Mouse (Mus musculus) heart, postnatal 0 days (tissue): ENCODE measurements at regions not wholly inside any gene's neighbourhood (a gene's known extent, or its start where the extent isn't known, plus 50 kb on each side); places are given as distances from the start of the nearest gene placed in this dataset.

Experiments used
- ATAC-seq: fragments of 200-750 bp; cut with Nextera tagmentation; 2 replicates; pipeline ENCODE4 v1.8.0; 2017; ENCODE audit warnings: low read depth, moderate number of reproducible peaks, moderate library complexity; ENCODE audit not compliant: insufficient read depth
- DNase-seq: peaks from one replicate; pipeline ENCODE4 v3.0.0-alpha.2; 2016; ENCODE audit warnings: low spot score
- H3K27ac ChIP-seq: fragments of 300-500 bp; sonication (generic); 2 replicates; pipeline ENCODE4 v1.5.1; 2014; ENCODE audit warnings: low read depth, mild to moderate bottlenecking
- H3K27me3 ChIP-seq: fragments of 300-500 bp; sonication (generic); 2 replicates; pipeline ENCODE4 v1.6.1; 2014; ENCODE audit warnings: low read length, mixed read lengths; ENCODE audit not compliant: control insufficient read depth, insufficient read depth
- H3K36me3 ChIP-seq: fragments of 300-500 bp; sonication (generic); replicated peaks from 2 replicates; pipeline ENCODE4 v1.6.1; 2014; ENCODE audit warnings: low read length, mixed read lengths; ENCODE audit not compliant: control insufficient read depth, insufficient read depth
- H3K4me1 ChIP-seq: fragments of 300-500 bp; sonication (generic); 2 replicates; pipeline ENCODE4 v1.6.1; 2014; ENCODE audit warnings: antibody characterized with exemption; ENCODE audit not compliant: control insufficient read depth, insufficient read depth
- H3K4me2 ChIP-seq: fragments of 300-500 bp; sonication (generic); 2 replicates; pipeline ENCODE4 v1.6.1; 2014; ENCODE audit warnings: low read depth, mild to moderate bottlenecking, low read length, moderate library complexity
- H3K4me3 ChIP-seq: fragments of 300-500 bp; sonication (generic); 2 replicates; pipeline ENCODE4 v1.5.1; 2014; ENCODE audit warnings: low read depth, low read length
- H3K9ac ChIP-seq: fragments of 300-500 bp; sonication (generic); replicated peaks from 2 replicates; pipeline ENCODE4 v1.6.1; 2014; ENCODE audit warnings: low read depth, low read length, mixed read lengths
- H3K9me3 ChIP-seq: fragments of 300-500 bp; sonication (generic); replicated peaks from 2 replicates; pipeline ENCODE4 v1.6.1; 2016; ENCODE audit warnings: low read length; ENCODE audit not compliant: control insufficient read depth
- CTCF ChIP-seq: IDR thresholded peaks from 2 replicates; pipeline ENCODE4 v1.5.1; 2016; ENCODE audit warnings: antibody characterized with exemption, control low read depth, low read depth
- EP300 ChIP-seq: IDR thresholded peaks from 2 replicates; pipeline ENCODE4 v1.6.1; 2016; ENCODE audit warnings: antibody characterized with exemption, low read depth
- WGBS: fragments of 180-500 bp; shearing (Covaris S2); extraction: QIAGEN DNeasy Blood & Tissue Kit; methylation state at CpG from one replicate; pipeline ENCODE4 v1.1.7; 2014; 5-methylcytosine and 5-hydroxymethylcytosine counted together

DNA sequence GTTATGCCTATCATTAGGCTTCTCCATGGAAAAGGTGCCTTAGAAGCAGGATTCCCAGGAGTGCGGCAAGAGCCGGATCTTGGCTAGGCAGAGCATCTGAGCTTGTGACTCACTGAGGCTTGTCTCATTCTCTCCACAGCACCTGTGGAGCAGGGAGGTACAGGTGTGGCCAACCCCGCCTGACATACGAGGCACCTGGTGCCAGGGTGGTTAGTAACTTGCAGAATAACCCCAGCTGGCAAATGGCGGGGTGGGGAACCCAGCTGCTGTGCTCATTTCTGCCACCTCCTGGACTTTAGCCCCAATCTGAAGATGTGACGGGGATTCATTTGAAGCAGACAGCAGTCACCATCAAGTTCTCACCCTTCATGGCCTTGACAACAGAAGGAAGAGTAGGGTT lies 96.2 kb downstream of the Pdgfra start:
- ATAC-seq (no peak), DNase-seq (no peak)
- Histone ChIP-seq H3K27me3 (0 out of 2 replicates have a peak, but pooled peaks cover 3% of the 10 kb centered on the region), H3K36me3 (no peaks in the 10 kb centered on the region), H3K9ac (no peak overlapping the region), H3K4me3 (no peak overlapping the region), H3K4me1 (no peaks in the 10 kb centered on the region), H3K9me3 (no peaks in the 10 kb centered on the region), H3K27ac (no peak overlapping the region), H3K4me2 (no peak overlapping the region)
- 83% methylated on average over 6 of the region's 6 CpGs for WGBS
- no peak for TF ChIP-seq EP300
- no peak for TF ChIP-seq CTCF

DNA sequence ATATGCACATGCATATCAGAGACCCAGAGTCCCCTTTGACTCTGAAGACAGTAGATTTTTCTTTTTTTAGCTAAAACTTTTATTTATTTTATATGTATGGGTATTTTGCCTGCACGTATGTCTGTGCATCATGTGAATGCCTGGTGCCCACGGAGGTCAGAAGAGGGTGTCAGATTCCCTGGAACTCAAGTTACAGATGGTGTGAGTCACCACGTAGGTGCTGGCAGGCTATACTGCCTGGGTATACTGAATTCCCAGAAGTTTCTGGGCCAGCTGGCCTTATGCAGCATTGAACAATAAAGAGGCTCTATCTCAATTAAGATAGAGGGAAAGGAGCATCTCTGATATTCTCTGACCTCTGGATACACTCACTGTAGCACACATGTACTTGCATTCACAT lies 97.6 kb downstream of the Pdgfra start:
- Histone ChIP-seq H3K4me2 (no peak overlapping the region), H3K27ac (no peak overlapping the region), H3K36me3 (no peaks in the 10 kb centered on the region), H3K9ac (no peak overlapping the region), H3K9me3 (no peaks in the 10 kb centered on the region), H3K4me1 (no peaks in the 10 kb centered on the region), H3K4me3 (no peak overlapping the region), H3K27me3 (0 out of 2 replicates have a peak, but pooled peaks cover 3% of the 10 kb centered on the region)
- 69% methylated on average over 3 of the region's 3 CpGs for WGBS
- no peak for DNase-seq
- no peak for TF ChIP-seq EP300
- TF ChIP-seq CTCF: no peak
- no peak for ATAC-seq

GRCm38 (mm10) chr5:75253349-75253748 lies 101.3 kb downstream of the Pdgfra start:
- H3K27ac ChIP-seq: no peak overlapping the region
- TF ChIP-seq CTCF (no peak), EP300 (no peak)
- no peaks in the 10 kb centered on the region for H3K4me1 ChIP-seq
- no peak for DNase-seq
- no peak overlapping the region for H3K9ac ChIP-seq
- no peak for ATAC-seq
- no peaks in the 10 kb centered on the region for H3K36me3 ChIP-seq
- H3K9me3 ChIP-seq: no peaks in the 10 kb centered on the region
- no peak overlapping the region for H3K4me3 ChIP-seq
- 43% methylated on average over 7 of the region's 7 CpGs for WGBS
- no peaks in the 10 kb centered on the region for H3K27me3 ChIP-seq
- H3K4me2 ChIP-seq: no peak overlapping the region

- no peak for TF ChIP-seq EP300
- no peak for TF ChIP-seq CTCF
- no peaks in the 10 kb centered on the region for H3K9me3 ChIP-seq
- H3K9ac ChIP-seq: no peak overlapping the region
- H3K4me1 ChIP-seq: no peaks in the 10 kb centered on the region
- no peak for ATAC-seq
- H3K27ac ChIP-seq: no peak overlapping the region
- WGBS: 78% methylated on average over 5 of the region's 5 CpGs
- no peak overlapping the region for H3K4me2 ChIP-seq
- H3K36me3 ChIP-seq: no peaks in the 10 kb centered on the region
- no peak overlapping the region for H3K4me3 ChIP-seq
- H3K27me3 ChIP-seq: no peaks in the 10 kb centered on the region
- DNase-seq: no peak
These were observed 101.7 kb downstream of the Pdgfra start for GRCm38 (mm10) chr5:75253830-75254229.

GRCm38 (mm10) chr5:75256186-75256585 lies 104.1 kb downstream of the Pdgfra start:
- no peak overlapping the region for H3K9ac ChIP-seq
- DNase-seq: no peak
- H3K36me3 ChIP-seq: no peaks in the 10 kb centered on the region
- H3K9me3 ChIP-seq: no peaks in the 10 kb centered on the region
- no peak overlapping the region for H3K4me2 ChIP-seq
- no peaks in the 10 kb centered on the region for H3K27me3 ChIP-seq
- no peak for ATAC-seq
- H3K4me3 ChIP-seq: no peak overlapping the region
- no peak for TF ChIP-seq CTCF
- TF ChIP-seq EP300: no peak
- no peak overlapping the region for H3K27ac ChIP-seq
- H3K4me1 ChIP-seq: no peaks in the 10 kb centered on the region
- WGBS: 82% methylated on average over 4 of the region's 4 CpGs

GRCm38 (mm10) chr5:75257067-75257466 lies 105.0 kb downstream of the Pdgfra start:
- no peaks in the 10 kb centered on the region for H3K36me3 ChIP-seq
- TF ChIP-seq CTCF (no peak), EP300 (no peak)
- no peaks in the 10 kb centered on the region for H3K9me3 ChIP-seq
- 78% methylated on average over 2 of the region's 2 CpGs for WGBS
- DNase-seq: no peak
- H3K4me1 ChIP-seq: no peaks in the 10 kb centered on the region
- no peak overlapping the region for H3K4me2 ChIP-seq
- H3K9ac ChIP-seq: no peak overlapping the region
- no peak overlapping the region for H3K4me3 ChIP-seq
- H3K27me3 ChIP-seq: no peaks in the 10 kb centered on the region
- H3K27ac ChIP-seq: no peak overlapping the region
- no peak for ATAC-seq
